Mouse (Mus musculus) heart, adult 9 months (tissue): ENCODE measurements around the gene Csf2rb.
"Not testable (repeated sequence)": the region's sequence is repeated elsewhere in the genome, so short reads cannot be mapped to it uniquely, and the experiment has no call there.

Source experiments
- DNase-seq, 2 experiments: peaks; one replicate each; pipeline ENCODE4 v3.0.0; 2022; ENCODE audit warnings: low spot score in 2 of 2

Csf2rb gene

GRCm38 (mm10) chr15:78327753-78328341, 2.3 kb downstream of the Csf2rb start:
- not testable (repeated sequence) for DNase-seq

- no peak for DNase-seq
These were observed 3.1 kb downstream of the Csf2rb start for GRCm38 (mm10) chr15:78328520-78329097.

GRCm38 (mm10) chr15:78329972-78330371, 4.4 kb downstream of the Csf2rb start:
- not testable (repeated sequence) for DNase-seq

- no peak for DNase-seq
These were observed 5.2 kb downstream of the Csf2rb start for GRCm38 (mm10) chr15:78330706-78331105.

- DNase-seq = no peak
These were observed 6.2 kb downstream of the Csf2rb start for GRCm38 (mm10) chr15:78331523-78332340.

GRCm38 (mm10) chr15:78332981-78333380, 7.4 kb downstream of the Csf2rb start:
- DNase-seq = no peak

- no peak for DNase-seq
These were observed 8.8 kb downstream of the Csf2rb start for GRCm38 (mm10) chr15:78334380-78334779.

- DNase-seq = peak; percentile 66 to 85
These were observed 14.3 kb downstream of the Csf2rb start for GRCm38 (mm10) chr15:78339627-78340423.

- not testable (repeated sequence) for DNase-seq
These were observed 15.4 kb downstream of the Csf2rb start for GRCm38 (mm10) chr15:78340919-78341318.

- DNase-seq = no peak
These were observed 18.1 kb downstream of the Csf2rb start for GRCm38 (mm10) chr15:78343683-78344082.

- DNase-seq = no peak
These were observed 19.0 kb downstream of the Csf2rb start for GRCm38 (mm10) chr15:78344567-78344966.

GRCm38 (mm10) chr15:78351586-78352165, 26.1 kb downstream of the Csf2rb start:
- DNase-seq = peak; percentile 17 to 29

- no peak for DNase-seq
These were observed 29.4 kb downstream of the Csf2rb start for GRCm38 (mm10) chr15:78354958-78355357.

GRCm38 (mm10) chr15:78355548-78355947, 30.0 kb downstream of the Csf2rb start:
- no peak for DNase-seq

- DNase-seq = no peak
These were observed 40.4 kb downstream of the Csf2rb start for GRCm38 (mm10) chr15:78365916-78366315.

- no peak for DNase-seq
These were observed 41.3 kb downstream of the Csf2rb start for GRCm38 (mm10) chr15:78366875-78367274.

- no peak for DNase-seq
These were observed 42.3 kb downstream of the Csf2rb start for GRCm38 (mm10) chr15:78367811-78368210.

- DNase-seq = peak; percentile 18 to 23
These were observed 43.4 kb downstream of the Csf2rb start for GRCm38 (mm10) chr15:78368926-78369346.

- DNase-seq = no peak
These were observed 44.1 kb downstream of the Csf2rb start for GRCm38 (mm10) chr15:78369641-78370040.

GRCm38 (mm10) chr15:78372796-78373195, 47.2 kb downstream of the Csf2rb start:
- no peak for DNase-seq

GRCm38 (mm10) chr15:78374204-78374603, 48.7 kb downstream of the Csf2rb start:
- DNase-seq = no peak

- DNase-seq = no peak
These were observed 52.3 kb downstream of the Csf2rb start for GRCm38 (mm10) chr15:78377859-78378258.
